Mouse (Mus musculus) heart, postnatal 0 days (tissue): Measurements from ENCODE around the gene H2-T23. TPM values are rescaled to one million over a fixed set of nuclear protein-coding genes. Genes with fewer than 3 reads are reported as not detected.

Source experiments
- ATAC-seq: fragments of 200-750 bp; cut with Nextera tagmentation; 2 replicates; pipeline ENCODE4 v1.8.0; 2017; ENCODE audit warnings: low read depth, moderate number of reproducible peaks, moderate library complexity; ENCODE audit not compliant: insufficient read depth
- DNase-seq: peaks from one replicate; pipeline ENCODE4 v3.0.0-alpha.2; 2016; ENCODE audit warnings: low spot score
- H3K27ac ChIP-seq: fragments of 300-500 bp; sonication (generic); 2 replicates; pipeline ENCODE4 v1.5.1; 2014; ENCODE audit warnings: low read depth, mild to moderate bottlenecking
- H3K27me3 ChIP-seq: fragments of 300-500 bp; sonication (generic); 2 replicates; pipeline ENCODE4 v1.6.1; 2014; ENCODE audit warnings: low read length, mixed read lengths; ENCODE audit not compliant: control insufficient read depth, insufficient read depth
- H3K36me3 ChIP-seq: fragments of 300-500 bp; sonication (generic); replicated peaks from 2 replicates; pipeline ENCODE4 v1.6.1; 2014; ENCODE audit warnings: low read length, mixed read lengths; ENCODE audit not compliant: control insufficient read depth, insufficient read depth
- H3K4me1 ChIP-seq: fragments of 300-500 bp; sonication (generic); 2 replicates; pipeline ENCODE4 v1.6.1; 2014; ENCODE audit warnings: antibody characterized with exemption; ENCODE audit not compliant: control insufficient read depth, insufficient read depth
- H3K4me2 ChIP-seq: fragments of 300-500 bp; sonication (generic); 2 replicates; pipeline ENCODE4 v1.6.1; 2014; ENCODE audit warnings: low read depth, mild to moderate bottlenecking, low read length, moderate library complexity
- H3K4me3 ChIP-seq: fragments of 300-500 bp; sonication (generic); 2 replicates; pipeline ENCODE4 v1.5.1; 2014; ENCODE audit warnings: low read depth, low read length
- H3K9ac ChIP-seq: fragments of 300-500 bp; sonication (generic); replicated peaks from 2 replicates; pipeline ENCODE4 v1.6.1; 2014; ENCODE audit warnings: low read depth, low read length, mixed read lengths
- H3K9me3 ChIP-seq: fragments of 300-500 bp; sonication (generic); replicated peaks from 2 replicates; pipeline ENCODE4 v1.6.1; 2016; ENCODE audit warnings: low read length; ENCODE audit not compliant: control insufficient read depth
- CTCF ChIP-seq: IDR thresholded peaks from 2 replicates; pipeline ENCODE4 v1.5.1; 2016; ENCODE audit warnings: antibody characterized with exemption, control low read depth, low read depth
- EP300 ChIP-seq: IDR thresholded peaks from 2 replicates; pipeline ENCODE4 v1.6.1; 2016; ENCODE audit warnings: antibody characterized with exemption, low read depth
- WGBS: fragments of 180-500 bp; shearing (Covaris S2); extraction: QIAGEN DNeasy Blood & Tissue Kit; methylation state at CpG from one replicate; pipeline ENCODE4 v1.1.7; 2014; 5-methylcytosine and 5-hydroxymethylcytosine counted together
- polyA plus RNA-seq: library from polyadenylated mRNA; unstranded; fragments of >200 nt; fragmentation: Nextera tagmentation; extraction: Ambion mirVana; gene quantifications from 2 replicates; pipeline ENCODE4 v1.2.1, GENCODE M21; 2015
- total RNA-seq: library from RNA; depleted of rRNA; stranded (reverse); fragments of >200 nt; gene quantifications from 2 replicates; pipeline ENCODE4 v1.2.3, GENCODE M21; 2014; ENCODE audit warnings: low replicate concordance; rRNA removed

The H2-T23 gene
- total and polyA plus RNA-seq, 2 experiments from 2014 or later = 10.8 to 34.8 TPM

DNA sequence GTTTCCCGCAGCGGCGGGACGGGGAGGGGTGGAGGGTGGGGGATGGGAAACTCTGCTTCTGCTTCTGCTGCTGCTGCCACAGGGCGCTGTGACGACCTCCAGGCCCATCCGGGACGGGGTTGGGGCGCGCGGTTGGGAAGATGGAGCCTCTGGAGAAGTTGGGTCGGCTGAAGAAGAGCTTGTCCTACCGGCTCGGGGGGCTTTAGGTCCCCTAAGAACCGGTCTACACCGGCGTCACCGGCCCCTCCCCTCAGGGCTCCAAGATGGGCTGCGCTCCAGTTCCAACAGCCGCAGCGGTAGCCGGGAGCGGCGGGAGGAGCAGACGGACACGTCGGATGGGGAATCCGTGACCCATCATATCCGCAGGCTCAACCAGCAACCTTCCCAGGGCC lies 52.3 kb downstream of the H2-T23 start:
- DNase-seq = peak; percentile 24
- Histone ChIP-seq H3K27ac (peak overlapping the region; percentile 89), H3K4me2 (peak overlapping the region; percentile 87), H3K9ac (peak overlapping the region; percentile 73), H3K27me3 (no peaks in the 10 kb centered on the region), H3K36me3 (peaks cover 37% of the 10 kb centered on the region), H3K9me3 (no peaks in the 10 kb centered on the region), H3K4me3 (peak overlapping the region; percentile 87), H3K4me1 (0 out of 2 replicates have a peak, but pooled peaks cover 7% of the 10 kb centered on the region)
- TF ChIP-seq EP300 (no peak), CTCF (no peak)
- peak; percentile 18 for ATAC-seq
- under 1% methylated on average over 28 of the region's 29 CpGs for WGBS

Other genes with a start within 250 kb of the H2-T23 start
- gene Ier3, start 211.2 kb downstream of the H2-T23 start, total RNA-seq = 41.7 and 50.5 TPM in 2 replicates
- 70.7 and 79.4 TPM in 2 replicates for gene Ier3, start 211.2 kb downstream of the H2-T23 start, polyA plus RNA-seq
- gene Flot1, start 209.6 kb downstream of the H2-T23 start, total RNA-seq = 161 and 163 TPM in 2 replicates
- 122 and 132 TPM in 2 replicates for gene Flot1, start 209.6 kb downstream of the H2-T23 start, polyA plus RNA-seq
- 1,043 and 1,325 TPM in 2 replicates for gene Tubb5, start 194.5 kb downstream of the H2-T23 start, total RNA-seq
- 259 and 267 TPM in 2 replicates for gene Tubb5, start 194.5 kb downstream of the H2-T23 start, polyA plus RNA-seq
- gene Mdc1, start 191.3 kb downstream of the H2-T23 start, total RNA-seq = 5.4 and 25.0 TPM in 2 replicates
- gene Mdc1, start 191.3 kb downstream of the H2-T23 start, polyA plus RNA-seq = 2.3 and 3.0 TPM in 2 replicates
- gene Nrm, start 171.5 kb downstream of the H2-T23 start, total RNA-seq = 16.1 and 36.2 TPM in 2 replicates
- 18.0 and 21.6 TPM in 2 replicates for gene Nrm, start 171.5 kb downstream of the H2-T23 start, polyA plus RNA-seq
- gene Ppp1r18, start 167.3 kb downstream of the H2-T23 start, total RNA-seq = 30.0 and 35.0 TPM in 2 replicates
- 10.0 and 11.6 TPM in 2 replicates for gene Ppp1r18, start 167.3 kb downstream of the H2-T23 start, polyA plus RNA-seq
- gene Dhx16, start 153.0 kb downstream of the H2-T23 start, total RNA-seq = 18.2 and 24.1 TPM in 2 replicates
- gene Dhx16, start 153.0 kb downstream of the H2-T23 start, polyA plus RNA-seq = 14.9 and 15.0 TPM in 2 replicates
- 32.5 and 36.6 TPM in 2 replicates for gene 2310061I04Rik, start 135.4 kb downstream of the H2-T23 start, total RNA-seq
- 51.9 and 53.1 TPM in 2 replicates for gene 2310061I04Rik, start 135.4 kb downstream of the H2-T23 start, polyA plus RNA-seq
- 28.6 and 31.0 TPM in 2 replicates for gene Atat1, start 122.8 kb downstream of the H2-T23 start, total RNA-seq
- 19.1 and 19.8 TPM in 2 replicates for gene Atat1, start 122.8 kb downstream of the H2-T23 start, polyA plus RNA-seq
- 38.0 and 73.7 TPM in 2 replicates for gene Mrps18b, start 116.5 kb downstream of the H2-T23 start, total RNA-seq
- gene Mrps18b, start 116.5 kb downstream of the H2-T23 start, polyA plus RNA-seq = 68.6 and 77.0 TPM in 2 replicates
- 11.2 and 20.7 TPM in 2 replicates for gene Ppp1r10, start 116.4 kb downstream of the H2-T23 start, total RNA-seq
- gene Ppp1r10, start 116.4 kb downstream of the H2-T23 start, polyA plus RNA-seq = 14.8 and 20.2 TPM in 2 replicates
- gene Abcf1, start 63.1 kb downstream of the H2-T23 start, total RNA-seq = 44.0 and 47.0 TPM in 2 replicates
- 68.5 and 74.5 TPM in 2 replicates for gene Abcf1, start 63.1 kb downstream of the H2-T23 start, polyA plus RNA-seq
- gene Gnl1, start 53.0 kb downstream of the H2-T23 start, total RNA-seq = 18.7 and 27.2 TPM in 2 replicates
- gene Gnl1, start 53.0 kb downstream of the H2-T23 start, polyA plus RNA-seq = 26.2 and 30.0 TPM in 2 replicates
- 0.61 and 20.4 TPM in 2 replicates for gene Prr3, start 52.6 kb downstream of the H2-T23 start, total RNA-seq
- 6.7 and 8.6 TPM in 2 replicates for gene Prr3, start 52.6 kb downstream of the H2-T23 start, polyA plus RNA-seq
- gene H2-T24, start 12.3 kb downstream of the H2-T23 start, total RNA-seq = 6.2 TPM in 1 of 2 replicates, not detected in the other
- 1.8 TPM in 2 replicates for gene H2-T24, start 12.3 kb downstream of the H2-T23 start, polyA plus RNA-seq
- gene H2-T22, start 9.9 kb upstream of the H2-T23 start, total RNA-seq = 17.4 and 19.6 TPM in 2 replicates
- 8.2 and 8.4 TPM in 2 replicates for gene H2-T22, start 9.9 kb upstream of the H2-T23 start, polyA plus RNA-seq
- gene Gm6034, start 10.1 kb upstream of the H2-T23 start, total RNA-seq = not detected in 2 replicates
- not detected in 2 replicates for gene Gm6034, start 10.1 kb upstream of the H2-T23 start, polyA plus RNA-seq
- not detected in 2 replicates for gene Gm11127, start 25.5 kb upstream of the H2-T23 start, total RNA-seq
- not detected in 2 replicates for gene Gm11127, start 25.5 kb upstream of the H2-T23 start, polyA plus RNA-seq
- 0.35 TPM in 1 of 2 replicates, not detected in the other for gene Gm19684, start 88.8 kb upstream of the H2-T23 start, total RNA-seq
- not detected in 2 replicates for gene Gm19684, start 88.8 kb upstream of the H2-T23 start, polyA plus RNA-seq
- gene Gm7030, start 96.6 kb upstream of the H2-T23 start, total RNA-seq = not detected in 2 replicates
- gene Gm7030, start 96.6 kb upstream of the H2-T23 start, polyA plus RNA-seq = not detected in 2 replicates
- not detected in 2 replicates for gene Gm8909, start 135.7 kb upstream of the H2-T23 start, total RNA-seq
- not detected in 2 replicates for gene Gm8909, start 135.7 kb upstream of the H2-T23 start, polyA plus RNA-seq
- not detected in 2 replicates for gene H2-T3, start 157.4 kb upstream of the H2-T23 start, total RNA-seq
- not detected in 2 replicates for gene H2-T3, start 157.4 kb upstream of the H2-T23 start, polyA plus RNA-seq
- 5.5 and 28.3 TPM in 2 replicates for gene Rpp21, start 225.2 kb upstream of the H2-T23 start, total RNA-seq
- 89.0 and 97.8 TPM in 2 replicates for gene Rpp21, start 225.2 kb upstream of the H2-T23 start, polyA plus RNA-seq
- 7.4 and 14.3 TPM in 2 replicates for gene Trim39, start 239.4 kb upstream of the H2-T23 start, total RNA-seq
- 4.8 and 5.1 TPM in 2 replicates for gene Trim39, start 239.4 kb upstream of the H2-T23 start, polyA plus RNA-seq